Mouse (Mus musculus) layer of hippocampus, postnatal 25 days (tissue): ENCODE results near the gene Zfp747. TPM values are rescaled to one million over a fixed set of nuclear protein-coding genes. Genes with fewer than 3 reads are reported as not detected.
"Not testable (repeated sequence)": the region's sequence is repeated elsewhere in the genome, so short reads cannot be mapped to it uniquely, and the experiment has no call there.

ENCODE experiments used
- DNase-seq, 2 experiments: peaks; one replicate each; pipeline ENCODE4 v3.0.0; 2022; ENCODE audit warnings: mixed read lengths in 2 of 2, low spot score in 1 of 2; ENCODE audit errors: extremely low spot score in 1 of 2
- total RNA-seq, 2 experiments: library from RNA; stranded (reverse); gene quantifications; 2 replicates each; pipeline ENCODE4 v1.2.3; 2021

The Zfp747 gene
- total RNA-seq, 2 experiments from 2014 or later: 6.0 to 6.3 TPM

DNA sequence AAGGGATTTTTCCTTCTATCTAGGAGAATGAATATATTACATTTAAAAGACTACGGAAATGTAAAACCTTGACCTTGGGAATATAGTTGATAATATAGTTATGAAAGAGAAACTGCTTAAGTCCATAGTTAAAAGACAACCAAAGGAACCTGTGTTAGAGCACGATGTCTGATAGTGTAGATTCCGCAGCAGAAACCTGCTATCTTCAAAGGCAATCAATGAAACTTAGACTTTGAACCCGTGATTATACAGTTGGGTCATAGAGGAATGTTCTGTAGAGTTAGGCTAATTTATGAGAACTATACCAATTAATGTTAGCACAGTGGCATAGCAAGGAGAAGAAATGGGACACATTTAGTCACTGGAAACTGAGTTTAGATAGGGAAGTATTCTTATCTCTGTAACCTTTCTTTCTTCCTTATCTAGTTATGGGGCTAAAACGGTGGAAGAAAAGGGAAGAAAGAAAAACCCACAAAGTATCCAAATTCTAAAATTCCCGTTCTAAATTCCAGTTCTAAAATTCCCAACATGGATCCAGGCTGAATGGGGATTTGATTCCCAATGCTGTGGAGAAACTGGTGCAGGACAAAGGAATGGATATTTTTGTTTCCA, 2.6 kb upstream of the Zfp747 start:
- DNase-seq: no peak

DNA sequence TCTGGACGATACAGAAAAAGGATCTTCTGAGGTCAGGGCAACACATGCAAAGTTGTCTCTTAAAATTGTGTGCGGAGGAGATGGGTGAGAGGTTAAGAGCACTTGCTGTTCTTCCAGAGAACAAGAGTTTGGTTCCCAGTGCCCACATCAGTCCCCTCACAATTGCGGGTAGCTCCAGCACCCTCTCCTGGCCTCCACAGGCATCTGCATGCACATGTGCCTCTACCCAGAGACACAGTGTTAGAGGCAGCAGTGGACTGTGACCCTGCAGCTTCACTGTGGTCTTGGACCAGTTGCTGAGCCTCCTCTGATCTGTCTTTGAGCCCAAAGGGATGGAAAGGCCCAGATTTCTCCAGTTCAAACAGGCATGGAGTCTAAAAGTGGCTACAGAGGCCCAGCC, 4.0 kb downstream of the Zfp747 start:
- DNase-seq: not testable (repeated sequence)

DNA sequence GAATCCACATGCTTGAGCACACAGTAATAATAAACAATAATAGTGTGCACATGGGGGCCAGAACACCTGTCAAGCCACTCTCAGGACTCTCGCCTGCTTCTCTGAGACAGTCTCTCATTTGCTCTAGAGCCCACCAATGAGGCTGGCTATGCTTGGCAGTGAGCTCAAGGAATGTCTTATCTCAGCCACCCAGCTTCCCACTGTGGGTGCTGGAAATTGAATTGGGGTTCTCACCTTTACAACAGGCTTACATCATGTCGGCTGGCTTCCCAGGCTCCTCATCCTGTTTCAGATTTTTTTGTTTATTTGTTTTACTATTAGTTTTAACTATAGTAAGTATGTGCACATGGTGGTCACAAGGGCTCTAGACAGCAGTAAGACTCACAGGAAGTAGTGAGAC, 4.6 kb downstream of the Zfp747 start:
- DNase-seq: no peak

DNA sequence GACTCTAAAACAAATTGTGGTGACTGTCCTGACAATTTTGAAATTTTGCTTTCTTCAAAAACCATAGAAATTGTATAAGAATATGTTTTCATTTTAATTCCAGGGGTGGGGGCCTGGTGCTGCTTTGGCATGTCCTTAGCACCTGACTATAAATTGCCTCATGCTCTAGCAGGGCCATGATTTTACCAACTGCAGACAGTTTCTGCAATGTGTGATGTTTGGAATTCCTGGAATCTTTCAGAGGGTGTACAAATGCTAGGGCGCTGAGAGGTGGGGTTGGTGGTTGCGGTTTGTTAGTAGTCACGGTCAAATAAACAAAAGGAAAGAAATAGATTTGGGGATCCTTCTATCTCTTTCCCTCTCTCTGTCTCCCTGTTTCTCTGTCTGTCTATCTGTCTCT, 9.6 kb downstream of the Zfp747 start:
- DNase-seq: no peak

DNA sequence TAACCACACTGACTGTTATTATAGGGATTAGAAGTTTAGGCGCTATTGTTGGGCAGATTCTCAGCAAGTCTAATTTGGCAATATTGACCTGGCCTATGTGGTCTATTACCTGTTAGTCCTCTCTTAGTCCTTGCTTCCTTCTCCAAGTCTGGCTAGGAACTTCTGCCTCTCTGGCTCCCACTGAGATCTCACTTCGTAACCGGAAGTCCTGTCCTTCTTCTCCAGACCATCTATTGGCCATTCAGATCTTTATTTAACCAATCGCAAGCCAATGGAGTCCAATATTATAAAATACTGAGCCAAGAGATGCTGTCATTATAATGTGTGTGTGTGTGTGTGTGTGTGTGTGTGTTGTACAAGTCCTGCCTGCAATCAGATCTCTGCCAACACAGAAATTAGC, 11.7 kb downstream of the Zfp747 start:
- no peak for DNase-seq

DNA sequence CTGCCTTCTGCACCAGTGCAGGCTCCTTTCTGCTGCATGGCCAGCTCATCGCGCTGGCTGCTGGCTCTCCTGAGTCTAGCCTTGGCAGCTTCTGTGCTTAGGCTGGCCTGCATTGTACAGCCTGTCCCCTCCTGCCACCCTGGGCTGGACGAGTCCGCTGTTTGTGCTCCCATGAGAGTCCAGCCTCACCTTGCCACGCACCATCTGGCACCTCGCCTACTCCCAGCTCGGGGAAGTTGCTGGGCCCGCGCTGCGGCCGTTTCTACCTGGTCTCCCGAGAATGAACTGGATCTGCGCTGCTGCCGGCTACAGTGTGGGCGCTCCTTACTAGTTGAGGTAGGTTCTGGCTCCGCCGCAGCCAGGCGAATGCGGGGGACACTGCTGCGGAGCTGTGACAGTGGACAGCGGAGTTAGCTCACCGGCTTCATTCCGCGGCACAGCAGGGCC, 12.4 kb downstream of the Zfp747 start:
- DNase-seq: no peak

DNA sequence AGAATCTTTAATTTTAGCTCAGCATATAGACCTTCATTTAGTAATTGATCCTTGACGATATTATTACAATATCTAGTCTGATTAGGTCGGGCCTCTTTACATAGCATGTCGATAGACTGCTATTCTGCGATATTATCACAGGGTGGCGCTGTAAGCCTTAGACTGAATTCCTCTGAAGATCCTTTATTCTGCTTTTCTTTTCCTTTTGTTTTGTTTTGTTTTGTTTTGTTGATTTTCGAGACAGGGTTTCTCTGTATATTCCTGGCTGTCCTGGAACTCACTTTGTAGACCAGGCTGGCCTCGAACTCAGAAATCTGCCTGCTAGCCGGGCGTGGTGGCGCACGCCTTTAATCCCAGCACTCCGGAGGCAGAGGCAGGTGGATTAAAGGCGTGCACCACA, 13.4 kb downstream of the Zfp747 start:
- not testable (repeated sequence) for DNase-seq

DNA sequence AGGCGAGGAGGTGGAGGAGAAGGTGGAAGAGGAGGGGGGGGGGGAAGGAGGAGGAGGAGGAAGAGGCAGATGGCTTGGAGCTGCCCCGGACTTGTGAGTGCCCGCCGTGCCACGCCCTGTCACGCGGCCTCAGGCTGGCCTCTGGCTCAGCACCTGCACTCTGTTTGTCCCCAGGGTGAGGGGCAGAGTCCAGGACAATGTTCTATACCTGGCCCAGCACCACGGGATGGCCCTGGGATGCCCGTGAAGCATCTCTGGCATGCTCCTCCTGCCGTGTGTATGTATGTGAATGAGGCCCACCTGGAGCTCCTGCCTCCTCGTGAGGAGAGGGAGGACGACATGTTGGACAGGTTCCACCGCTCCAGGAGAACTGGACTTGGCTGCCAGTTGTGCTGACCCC, 14.4 kb downstream of the Zfp747 start:
- DNase-seq: no peak

DNA sequence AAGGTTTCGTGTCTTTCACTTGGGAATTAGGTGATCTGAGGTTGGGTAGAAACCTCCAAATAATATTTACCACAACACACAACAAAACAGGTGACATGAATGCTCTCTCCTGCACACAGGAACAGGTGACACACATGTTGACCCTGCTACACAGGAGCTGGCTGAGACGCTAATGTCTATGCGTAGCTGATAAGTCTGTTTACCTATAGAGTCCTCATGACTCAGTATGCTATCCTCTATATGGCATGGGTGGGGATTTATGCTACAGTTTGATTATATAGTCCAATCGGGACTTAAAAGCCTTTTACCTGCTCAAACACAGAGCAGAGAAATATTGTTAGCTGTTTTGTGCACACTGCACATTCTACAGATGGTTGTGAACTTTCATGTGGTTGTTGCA, 15.6 kb downstream of the Zfp747 start:
- DNase-seq: no peak

DNA sequence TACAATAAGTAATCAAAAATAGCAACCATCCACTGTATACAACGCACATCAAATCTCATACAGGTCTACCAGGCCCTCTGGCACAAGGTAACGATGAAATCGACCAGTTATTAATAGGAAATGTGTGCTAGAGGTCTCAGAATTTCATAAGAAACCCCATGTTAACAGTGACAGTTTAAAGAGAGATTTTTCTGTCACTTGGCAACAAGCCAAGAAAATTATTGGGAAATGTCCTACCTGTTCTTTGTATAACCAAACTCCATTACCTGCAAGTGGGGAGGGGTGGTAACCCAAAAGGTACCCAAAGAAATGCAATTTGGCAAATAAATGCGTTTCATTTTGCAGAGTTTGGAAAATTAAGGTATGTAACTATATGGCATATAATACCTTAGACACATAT, 17.4 kb downstream of the Zfp747 start:
- DNase-seq: no peak

DNA sequence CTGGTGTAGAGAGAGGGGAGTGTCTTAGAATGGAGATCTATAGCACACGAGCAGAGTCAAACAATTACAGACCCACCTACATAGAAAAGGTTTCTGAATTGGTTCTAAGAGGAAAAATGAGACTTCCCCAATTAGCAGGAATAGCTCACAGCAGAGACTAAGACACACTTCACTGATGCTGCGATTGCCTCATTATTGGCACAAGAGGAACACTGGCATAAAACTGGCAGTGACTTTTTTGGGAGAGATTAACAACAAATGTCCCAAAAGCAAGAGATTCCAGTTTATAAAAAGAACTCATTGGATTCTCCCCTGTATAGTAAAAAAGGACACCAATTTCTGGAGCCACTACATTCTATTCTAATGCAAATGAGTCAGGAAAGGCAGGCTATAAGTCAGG, 18.0 kb downstream of the Zfp747 start:
- DNase-seq: no peak

DNA sequence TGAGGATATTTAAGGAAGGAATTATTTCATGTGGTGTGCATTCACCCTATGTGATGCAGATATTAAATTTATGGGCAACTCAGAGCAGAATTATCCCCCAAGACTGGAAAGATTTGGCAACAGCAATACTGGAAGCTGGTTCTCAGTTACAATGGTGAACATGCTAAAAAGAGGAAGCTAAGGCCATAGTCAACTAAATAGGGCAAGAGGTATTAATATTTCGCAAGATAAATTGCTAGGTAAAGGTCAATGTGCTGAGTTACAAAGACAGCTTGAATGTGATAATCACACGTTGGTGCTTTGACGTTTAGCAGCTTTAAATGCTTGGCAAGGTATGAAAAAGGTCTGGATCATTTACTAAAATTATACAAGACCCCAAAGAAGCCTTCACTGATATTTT, 20.1 kb downstream of the Zfp747 start:
- DNase-seq: no peak

DNA sequence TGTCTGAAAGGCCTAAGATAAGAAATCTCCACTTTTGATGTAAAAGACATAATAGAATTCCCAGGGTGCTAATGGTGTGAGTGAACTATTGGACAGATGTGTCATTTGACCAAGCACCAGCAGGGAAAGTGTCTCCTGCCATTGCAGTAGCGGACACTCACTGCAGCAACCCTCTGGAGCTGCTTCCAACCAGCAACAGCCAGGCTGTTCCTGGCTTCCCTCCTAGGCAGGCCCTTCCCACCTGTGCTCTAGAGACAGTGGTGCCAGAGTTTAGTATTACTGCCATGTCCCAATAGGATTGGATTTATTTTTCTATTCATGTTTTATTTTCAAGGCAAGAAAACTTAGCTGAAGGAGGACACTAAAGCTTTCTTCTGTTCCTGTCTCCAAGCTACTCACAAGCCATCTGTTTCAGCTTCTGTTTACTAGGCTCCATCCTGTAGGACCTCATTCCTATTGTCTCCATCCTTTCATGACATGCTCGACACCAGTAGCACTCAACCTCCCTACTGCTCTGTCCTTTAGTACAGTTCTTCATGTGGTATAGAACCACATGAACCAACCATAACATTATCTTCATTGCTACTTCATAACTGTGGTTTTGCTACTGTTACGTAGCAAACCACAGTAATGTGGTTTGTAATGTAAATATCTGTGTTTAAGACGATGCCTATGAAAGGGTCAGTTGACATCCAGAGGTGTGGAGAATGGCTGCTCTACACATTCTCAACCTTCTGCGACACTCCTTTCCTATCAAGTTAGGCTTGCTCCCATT, 24.4 kb downstream of the Zfp747 start:
- no peak for DNase-seq

DNA sequence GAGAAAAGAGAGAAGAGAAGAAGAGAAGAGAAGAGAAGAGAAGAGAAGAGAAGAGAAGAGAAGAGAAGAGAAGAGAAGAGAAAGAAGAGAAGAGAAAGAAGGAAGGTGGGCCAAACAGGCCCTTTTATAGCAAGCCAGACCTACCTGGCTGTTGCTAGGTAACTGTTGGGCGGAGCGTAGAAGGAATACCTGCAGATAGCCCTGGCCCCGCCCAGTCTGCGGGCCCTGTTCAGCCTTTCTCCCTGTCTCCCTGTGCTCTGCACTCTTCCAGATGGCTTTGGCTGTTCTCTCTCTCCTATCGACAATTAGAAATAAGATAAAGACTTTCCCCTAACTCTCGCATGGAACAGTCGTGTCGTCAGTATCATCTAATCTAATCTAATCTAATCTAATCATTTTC, 29.2 kb downstream of the Zfp747 start:
- DNase-seq: no peak

DNA sequence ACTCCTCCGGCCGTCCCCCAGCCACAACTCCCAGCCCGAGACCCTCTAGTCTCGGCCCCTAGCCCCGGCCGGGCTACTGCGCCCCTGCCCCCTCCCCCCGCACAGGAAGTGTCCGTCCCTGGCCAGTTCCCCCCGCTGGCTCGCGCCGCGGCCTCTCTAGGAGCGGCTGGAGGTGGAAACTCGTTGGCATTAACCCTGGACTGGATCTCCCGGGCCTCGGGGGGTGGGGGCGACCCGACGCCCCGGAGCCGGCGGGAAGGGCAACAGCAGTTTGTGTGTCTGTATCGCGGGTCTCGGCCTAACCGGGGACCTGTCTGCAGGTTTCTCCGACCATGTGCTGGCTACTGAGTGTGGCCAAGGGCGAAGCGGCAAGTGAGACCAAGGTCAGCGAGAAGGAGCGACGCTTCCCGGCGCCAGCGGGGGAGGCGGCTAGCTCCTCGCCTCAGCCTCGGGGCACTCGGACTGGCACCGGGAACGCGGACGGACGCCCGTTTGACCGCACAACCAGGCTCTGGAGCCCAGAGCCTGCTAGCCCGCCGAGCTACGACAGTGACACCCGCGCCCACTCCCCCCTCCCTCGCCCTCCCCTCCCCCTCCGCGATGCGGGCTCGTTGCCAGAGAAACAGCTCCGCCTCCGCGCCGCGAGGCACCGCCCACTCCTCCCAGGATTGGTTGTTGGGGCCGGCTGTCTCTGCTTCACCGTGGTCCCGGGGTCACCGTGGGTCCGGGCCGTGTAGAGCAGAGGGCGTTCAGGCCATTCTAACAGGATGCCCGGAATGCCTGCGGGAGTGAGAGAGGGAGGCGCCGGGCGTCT, 30.1 kb downstream of the Zfp747 start, which contains the start of gene Zfp768:
Gene Zfp768, minus strand, starts transcription at position 78 of the 814 bp plus-strand sequence.
- DNase-seq: peak; percentile 90 to 92

DNA sequence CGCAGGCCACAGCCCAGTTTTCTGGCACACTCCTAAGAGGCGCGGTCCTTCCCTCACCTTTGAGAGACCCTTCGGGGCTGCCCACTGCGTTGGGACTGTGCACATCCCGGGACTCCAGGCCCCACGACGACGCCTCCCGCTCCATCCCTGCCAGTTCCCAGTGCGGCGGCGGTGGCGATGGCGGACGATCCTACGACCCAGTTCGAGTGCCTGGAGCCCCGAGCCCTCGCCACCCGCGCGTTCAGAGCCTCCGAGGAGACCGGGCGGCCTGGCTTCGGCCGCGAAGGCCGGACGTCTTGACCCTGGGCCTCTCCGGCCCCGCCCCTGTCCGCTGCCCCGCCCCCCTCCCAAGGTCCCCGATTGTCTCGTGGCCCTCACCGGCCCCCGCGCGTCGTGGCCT, 30.8 kb downstream of the Zfp747 start:
- no peak for DNase-seq

DNA sequence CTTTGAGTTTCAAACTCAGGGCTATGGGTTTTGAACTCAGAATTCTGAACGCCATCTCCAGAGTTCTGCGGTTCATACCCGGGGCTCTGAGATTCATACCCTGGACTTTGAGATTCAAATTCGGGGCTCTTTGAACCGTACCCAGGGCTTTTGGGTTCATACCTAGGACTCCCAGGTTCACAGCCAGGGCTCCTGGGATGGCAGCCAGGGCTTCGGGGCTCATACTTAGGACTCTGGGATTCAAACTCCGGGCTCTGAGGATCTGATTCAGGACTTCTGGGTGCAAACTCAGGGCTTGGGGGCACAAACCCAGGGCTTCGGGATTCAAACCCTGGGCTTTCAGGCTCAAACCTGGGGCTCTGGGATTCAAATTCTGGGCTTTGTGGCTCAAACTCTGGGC, 31.5 kb downstream of the Zfp747 start:
- no peak for DNase-seq

DNA sequence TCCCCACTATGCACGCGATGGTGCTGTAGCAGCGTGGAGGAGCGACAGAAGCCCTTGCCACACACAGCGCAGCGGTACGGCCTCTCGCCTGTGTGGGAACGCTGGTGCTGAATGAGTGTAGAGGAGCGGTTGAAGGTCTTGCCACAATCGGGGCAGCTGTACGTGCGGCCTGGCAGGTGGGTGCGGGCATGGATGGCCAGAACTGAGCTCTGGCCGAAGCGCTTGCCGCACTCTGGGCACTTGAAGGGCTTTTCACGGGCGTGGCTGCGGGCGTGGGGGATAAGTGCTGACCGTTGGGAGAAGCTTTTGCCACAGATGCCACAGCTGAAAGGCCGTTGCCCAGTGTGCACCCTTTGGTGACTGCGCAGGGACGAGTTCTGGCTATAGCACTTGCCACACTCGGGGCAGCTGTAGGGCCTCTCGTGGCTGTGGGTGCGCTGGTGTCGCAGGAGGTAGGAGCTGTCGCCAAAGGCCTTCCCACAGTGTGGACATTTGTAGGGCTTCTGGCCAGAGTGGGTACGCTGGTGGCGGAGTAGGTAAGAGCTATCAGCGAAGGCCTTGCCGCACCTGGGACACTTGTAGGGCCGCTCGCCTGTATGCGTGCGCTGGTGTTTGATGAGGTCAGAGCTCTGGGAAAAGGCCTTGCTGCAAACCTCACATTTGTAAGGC, 32.4 kb downstream of the Zfp747 start:
- DNase-seq: no peak

DNA sequence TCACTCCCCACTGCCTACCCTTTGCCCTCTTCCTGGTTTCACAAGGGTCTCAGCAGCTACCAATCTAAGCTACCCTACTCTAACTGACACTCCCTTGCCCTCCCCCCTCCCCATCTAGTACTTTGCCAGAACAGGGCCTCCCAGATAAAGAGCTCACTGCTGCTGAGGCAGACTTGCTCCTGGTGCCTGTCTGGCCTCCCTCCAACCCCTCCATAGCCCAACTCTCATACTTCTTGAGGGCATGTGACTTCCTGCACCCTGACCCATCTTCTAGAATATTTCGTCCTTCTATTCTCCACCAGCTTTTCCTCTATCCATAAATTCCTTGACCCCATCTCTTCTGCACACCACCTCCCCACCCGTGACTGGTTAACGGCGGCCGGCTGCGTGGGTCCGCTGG, 33.0 kb downstream of the Zfp747 start:
- DNase-seq: no peak

DNA sequence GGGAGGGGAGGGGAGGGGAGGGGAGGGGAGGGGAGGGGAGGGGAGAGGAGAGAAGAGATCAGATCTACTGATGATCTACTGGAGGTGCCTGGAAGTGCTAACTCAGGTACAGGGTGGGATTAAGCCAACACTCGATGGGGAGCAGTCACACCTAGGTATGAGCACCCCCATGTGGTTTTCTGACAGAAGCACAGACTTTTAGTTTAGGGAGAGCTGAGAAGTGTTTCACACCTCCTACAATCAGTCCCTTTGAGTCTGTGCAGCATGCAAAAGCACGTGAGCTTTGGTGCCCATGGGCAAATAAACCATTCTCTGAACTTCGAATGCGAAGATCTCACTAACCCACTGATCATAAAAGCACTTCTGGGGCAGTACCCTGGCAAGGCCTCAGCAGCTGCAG, 33.5 kb downstream of the Zfp747 start:
- no peak for DNase-seq

DNA sequence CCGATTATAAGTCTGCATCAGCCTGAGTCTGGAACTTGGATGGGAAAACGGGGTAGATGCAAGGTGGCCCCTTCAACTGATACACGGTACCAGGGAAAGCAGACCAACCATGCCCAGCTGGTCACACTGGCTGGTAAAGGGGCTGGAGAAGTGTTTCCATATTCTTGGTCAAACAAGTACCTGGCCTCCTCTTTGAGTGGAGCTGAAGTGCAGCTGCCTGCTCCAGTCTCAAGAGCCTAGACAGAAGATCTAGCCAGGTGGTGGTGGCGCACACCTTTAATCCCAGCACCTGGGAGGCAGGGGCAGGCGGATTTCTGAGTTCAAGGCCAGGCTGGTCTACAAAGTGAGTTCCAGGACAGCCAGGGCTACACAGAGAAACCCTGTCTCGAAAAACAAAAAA, 34.0 kb downstream of the Zfp747 start:
- not testable (repeated sequence) for DNase-seq
